ENCODE assay signal across 21 mouse cellular contexts in genomic region chr1:88262961-88263360, GRCm38 (mm10). TPM values are rescaled to one million over a fixed set of nuclear protein-coding genes. Genes with fewer than 3 reads are reported as not detected.
"Had no signal": no experiment of that assay in that cellular context is flagged by ENCODE, and none has a peak within 500 bp of the region (broad histone marks: within the 10 kb centered on the region; RNA-seq: fewer than 3 reads in every experiment).

No protein-coding gene starts in this region.

- ATAC-seq: midbrain, embryonic 15.5 days had no signal

- DNase-seq: layer of hippocampus, adult 9-11 months; layer of hippocampus, postnatal 36 days; lung, postnatal 14 days; right cerebral cortex, postnatal 25 days had no signal

- H3K27ac ChIP-seq: intestine, embryonic 15.5 days; limb, embryonic 12.5 days; liver, embryonic 15.5 days; macrophage; midbrain, embryonic 15.5 days; neural tube, embryonic 12.5 days had no signal

- H3K9ac ChIP-seq: intestine, embryonic 15.5 days; limb, embryonic 12.5 days; liver, embryonic 15.5 days; lung, embryonic 14.5 days; midbrain, embryonic 15.5 days; neural tube, embryonic 12.5 days had no signal

- H3K4me1 ChIP-seq: midbrain, embryonic 15.5 days had no signal

- H3K9me3 ChIP-seq: intestine, embryonic 15.5 days; liver, embryonic 15.5 days; midbrain, embryonic 15.5 days had no signal

- H3K4me2 ChIP-seq: intestine, embryonic 15.5 days; limb, embryonic 12.5 days; liver, embryonic 15.5 days; lung, embryonic 14.5 days; midbrain, embryonic 11.5 days; midbrain, embryonic 15.5 days; neural tube, embryonic 12.5 days had no signal

- H3K4me3 ChIP-seq: intestine, embryonic 15.5 days; limb, embryonic 12.5 days; liver, embryonic 15.5 days; megakaryocyte, embryonic 14.5 days; midbrain, embryonic 15.5 days; neural tube, embryonic 12.5 days had no signal

- H3K27me3 ChIP-seq: intestine, embryonic 15.5 days; limb, embryonic 12.5 days; liver, embryonic 15.5 days; megakaryocyte, embryonic 14.5 days; midbrain, embryonic 15.5 days; neural tube, embryonic 12.5 days had no signal

RNA-seq across cellular contexts. Expression of gene Trpm8, which starts 14.5 kb away (rescaled TPM):
- total RNA-seq: monocyte, adult 5-6 weeks; neutrophil, adult 5-6 weeks had no signal
- polyA plus RNA-seq: intestine, embryonic 15.5 days; kidney, embryonic 16.5 days; limb, embryonic 12.5 days; liver, embryonic 15.5 days; lung, embryonic 14.5 days; macrophage; midbrain, embryonic 11.5 days; neural tube, embryonic 12.5 days; small intestine, adult 2 months; thymus, postnatal 0 days had no signal

RNA-seq across cellular contexts. Expression of gene Ugt1a1, which starts 51.2 kb away (rescaled TPM):
- total RNA-seq: layer of hippocampus, adult 18-20 months; layer of hippocampus, postnatal 36 days; left cerebral cortex, postnatal 25 days had no signal
- polyA plus RNA-seq: limb, embryonic 12.5 days; lung, embryonic 14.5 days; macrophage; midbrain, embryonic 11.5 days; midbrain, embryonic 15.5 days; neural tube, embryonic 12.5 days had no signal

RNA-seq across cellular contexts. Expression of gene Dnajb3, which starts 57.4 kb away (rescaled TPM):
- total RNA-seq: liver, adult 2 months; monocyte, adult 5-6 weeks; neutrophil, adult 5-6 weeks had no signal
- polyA plus RNA-seq: liver, adult 2 months; macrophage had no signal
